Mouse (Mus musculus): ENCODE data around the gene Pex11g.

The Pex11g gene

DNA sequence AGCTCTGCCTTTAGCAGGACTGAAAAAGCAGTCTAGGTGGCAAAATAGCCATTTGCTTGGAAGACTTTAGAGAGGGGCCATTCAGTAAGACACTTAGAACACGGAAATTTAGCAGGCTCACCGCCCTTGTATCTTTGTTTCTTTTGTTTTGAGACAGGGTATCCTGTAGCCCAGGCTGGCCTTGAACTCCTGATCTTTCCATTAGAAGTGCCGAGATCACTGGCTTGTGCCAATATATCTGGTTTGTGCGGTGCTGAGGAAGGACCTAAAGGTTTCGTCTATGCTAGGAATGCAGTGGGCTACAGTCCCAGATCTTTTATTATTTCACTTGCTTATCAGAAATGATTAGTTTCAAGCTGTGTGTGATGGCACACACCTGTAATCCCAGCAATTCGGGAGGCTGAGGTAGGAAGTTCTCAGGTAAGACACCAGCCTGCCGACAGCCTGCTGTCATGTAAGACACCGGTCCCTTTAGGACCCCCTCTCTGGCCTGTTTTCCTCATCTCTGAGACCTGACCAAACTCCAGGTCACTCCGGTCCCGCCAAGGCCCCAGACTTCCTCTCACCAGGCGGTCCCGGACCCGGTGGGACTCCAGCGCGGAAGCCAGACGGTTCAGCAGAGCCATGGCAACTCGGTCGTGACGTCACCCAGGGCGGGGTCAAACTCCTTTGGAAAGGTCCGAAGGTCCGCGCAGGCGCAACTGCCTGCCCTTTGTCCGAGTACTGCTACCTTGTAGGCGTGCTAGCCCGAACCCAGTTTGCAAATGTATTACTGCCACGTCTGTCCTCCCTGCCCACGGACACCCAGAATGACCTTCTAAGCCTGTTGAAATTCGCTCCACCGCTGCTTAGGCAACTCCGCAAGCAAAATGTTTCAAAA, at the start of gene Pex11g:
Gene Pex11g (minus strand): TSS at position 675 of the 880 bp plus-strand sequence.
- peak; percentile 89 to 91 for DNase-seq

DNA sequence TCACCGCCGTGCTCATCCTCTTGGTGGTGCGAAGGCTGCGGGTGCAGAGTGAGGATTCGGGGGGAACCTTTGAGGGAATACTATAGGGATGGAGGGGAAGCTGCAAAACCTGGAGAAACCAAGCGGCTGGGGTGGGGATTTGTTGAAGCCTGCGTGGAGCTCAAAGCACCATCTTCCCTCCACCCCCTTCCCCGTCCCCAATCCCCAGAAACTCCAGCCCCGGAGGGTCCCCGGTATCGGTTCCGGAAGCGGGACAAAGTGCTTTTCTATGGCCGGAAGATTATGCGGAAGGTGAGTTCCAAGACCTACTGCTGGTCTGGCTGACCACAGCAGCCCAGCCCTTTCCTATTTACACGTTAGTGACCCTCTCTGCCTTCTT, 49.6 kb upstream of the Pex11g start:
- DNase-seq: no peak

GRCm38 (mm10) chr8:3516450-3517116, 49.1 kb upstream of the Pex11g start:
- peak; percentile 89 to 92 for DNase-seq

DNA sequence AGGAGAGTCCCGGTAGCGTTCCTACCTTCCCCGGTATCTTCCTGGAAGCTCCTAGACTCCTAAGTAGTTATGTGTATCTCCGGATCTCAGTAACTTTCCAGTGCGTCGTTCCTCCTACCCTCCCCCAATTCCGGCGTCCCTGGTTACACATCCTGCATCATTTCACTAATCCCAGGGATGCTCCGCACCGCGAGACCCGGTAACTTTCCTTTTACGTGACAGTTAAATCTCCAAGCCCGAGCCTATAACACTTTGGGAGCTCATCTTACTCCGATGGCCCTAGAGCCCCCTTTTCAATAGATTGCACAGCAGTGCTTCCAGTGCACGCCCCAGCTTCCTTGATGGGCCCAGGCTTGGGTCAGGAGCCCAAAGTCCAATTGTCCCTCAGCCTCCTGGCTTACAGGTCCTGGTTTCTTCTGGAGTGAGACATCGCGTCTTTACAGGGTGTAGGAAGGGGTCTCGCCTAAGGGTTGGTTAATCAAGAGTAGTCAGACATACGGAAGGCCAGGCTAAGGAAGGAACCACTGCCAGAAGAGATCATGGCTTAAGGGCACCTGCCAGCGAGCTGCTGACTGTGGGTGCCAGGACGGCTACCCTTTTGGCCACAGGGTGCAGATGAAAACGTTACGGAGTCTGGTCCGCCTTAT, 48.4 kb upstream of the Pex11g start:
- peak; percentile 35 for DNase-seq

DNA sequence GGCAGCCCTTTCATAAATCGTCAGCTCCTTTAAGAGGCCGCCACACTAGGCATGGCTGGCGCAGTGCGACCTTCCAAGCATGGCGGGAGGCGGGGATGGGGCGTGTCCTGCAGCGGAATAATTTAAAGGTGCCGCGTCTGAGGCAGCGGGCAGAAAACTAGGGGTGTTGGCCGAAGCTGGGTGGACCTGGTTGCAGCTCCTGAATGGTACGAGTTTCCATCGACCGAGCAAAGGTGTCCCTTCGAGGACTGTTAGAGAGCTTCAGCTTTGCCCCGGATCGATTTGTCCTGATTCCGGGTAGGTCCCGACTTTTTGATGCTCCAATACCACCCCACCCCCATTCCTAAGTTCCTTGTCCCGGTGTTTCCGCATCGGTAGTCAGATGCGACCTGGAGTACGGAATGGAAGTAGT, 47.8 kb upstream of the Pex11g start, which contains the start of gene Pnpla6:
Gene Pnpla6 (plus strand): TSS at position 125 of the 412 bp plus-strand sequence.
- DNase-seq: peak; percentile 85 to 87

GRCm38 (mm10) chr8:3514681-3515247, 47.3 kb upstream of the Pex11g start:
- DNase-seq: no peak

DNA sequence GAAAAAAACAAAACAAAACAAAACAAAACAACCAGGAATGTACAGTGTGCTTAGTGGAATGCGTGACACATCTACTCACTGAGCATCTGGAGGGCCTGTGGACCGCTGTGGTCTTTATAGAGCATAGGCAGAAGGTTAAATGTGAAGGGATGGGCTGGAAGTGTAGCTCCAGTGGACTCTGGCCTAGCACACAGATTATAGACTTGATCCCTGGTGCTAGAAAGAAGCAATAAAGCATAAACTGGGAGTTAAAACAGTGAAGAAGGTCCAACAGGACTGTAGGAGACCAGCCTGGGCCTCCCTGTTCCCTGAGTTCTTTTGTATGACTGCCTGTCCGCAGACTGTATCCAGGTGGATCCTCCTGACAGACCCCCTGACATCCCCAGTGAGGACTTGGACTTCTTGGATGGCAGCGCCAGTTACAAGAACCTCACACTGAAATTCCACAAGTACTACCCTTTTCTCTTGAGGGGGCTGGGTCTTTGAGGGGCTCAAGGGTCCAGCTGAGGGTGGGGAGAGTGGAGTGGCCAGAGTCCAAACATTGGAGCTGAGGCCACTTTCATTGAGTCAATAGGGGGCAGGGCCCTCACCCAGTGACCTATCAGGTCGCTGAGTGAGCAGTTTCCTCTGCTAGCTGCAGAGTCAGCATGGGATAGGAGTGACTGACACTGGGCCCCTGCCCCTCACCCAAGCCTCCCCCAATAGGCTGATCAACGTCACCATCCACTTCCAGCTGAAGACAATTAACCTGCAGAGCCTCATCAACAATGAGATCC, 40.7 kb upstream of the Pex11g start:
- no peak for DNase-seq

DNA sequence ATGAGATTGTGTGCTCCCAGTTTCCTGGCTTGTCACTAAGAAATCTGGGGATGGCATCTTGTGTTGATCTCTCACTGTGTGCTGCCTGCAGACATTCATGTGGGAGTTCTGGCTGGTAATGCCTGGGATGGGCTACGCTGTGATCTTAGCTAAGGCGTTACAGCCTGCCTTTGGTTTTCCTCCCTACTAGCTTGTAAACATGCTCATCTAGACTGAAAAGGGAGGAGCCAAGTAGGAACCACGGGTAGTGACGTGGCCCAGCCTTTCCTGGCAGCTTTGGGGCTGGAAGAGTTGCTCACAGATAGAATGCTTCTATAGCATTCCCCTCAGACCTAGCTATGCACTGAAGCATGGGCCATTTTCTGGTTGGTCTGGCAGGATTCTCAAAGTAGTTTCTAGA, 34.7 kb upstream of the Pex11g start:
- DNase-seq: no peak

DNA sequence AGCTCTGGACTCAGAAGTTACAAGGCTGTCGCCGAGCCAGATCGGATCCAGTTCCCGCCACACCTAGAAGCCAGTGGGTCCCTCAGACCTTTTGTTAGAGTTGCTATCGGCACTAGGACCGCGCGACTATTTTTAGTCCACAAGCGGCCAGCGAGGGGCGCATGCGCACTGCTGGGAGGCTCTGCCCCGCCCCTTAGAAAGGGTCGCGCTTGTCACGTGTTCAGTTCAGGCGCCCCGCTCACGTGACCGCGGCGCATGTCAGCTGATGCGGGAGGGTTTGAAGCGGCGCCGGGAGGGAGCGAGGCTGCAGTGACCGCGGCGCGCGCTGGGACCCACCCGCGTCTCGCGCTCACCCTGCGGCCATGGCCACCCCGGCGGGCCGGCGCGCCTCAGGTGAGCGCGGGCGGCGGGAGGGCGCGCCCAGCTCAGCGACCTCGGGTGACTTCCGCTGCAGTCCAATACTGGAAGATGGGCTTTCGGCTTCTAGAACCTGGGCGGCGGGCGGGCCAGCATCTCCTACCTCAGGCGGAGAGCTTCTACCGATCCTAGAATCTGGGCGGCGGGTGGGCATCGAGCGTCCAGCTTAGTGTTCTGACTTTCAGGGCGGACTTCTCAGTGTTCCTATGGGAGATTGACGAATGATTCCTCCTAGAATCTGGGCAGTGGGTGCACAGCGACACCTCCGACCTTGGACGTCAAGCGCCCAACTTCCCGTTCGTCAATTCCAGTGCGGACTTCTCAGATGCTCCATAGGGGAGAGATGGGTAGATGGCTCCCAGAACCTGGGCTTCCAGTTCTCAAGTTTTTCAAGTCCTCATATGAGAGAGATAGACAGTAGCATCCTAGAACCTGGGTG, 33.0 kb upstream of the Pex11g start, which contains the start of gene Mcoln1:
Gene Mcoln1 (plus strand): TSS at position 223 of the 856 bp plus-strand sequence.
- DNase-seq: peak; percentile 97 to 98

- DNase-seq: no peak
These were observed 32.3 kb upstream of the Pex11g start for GRCm38 (mm10) chr8:3499751-3500150.

DNA sequence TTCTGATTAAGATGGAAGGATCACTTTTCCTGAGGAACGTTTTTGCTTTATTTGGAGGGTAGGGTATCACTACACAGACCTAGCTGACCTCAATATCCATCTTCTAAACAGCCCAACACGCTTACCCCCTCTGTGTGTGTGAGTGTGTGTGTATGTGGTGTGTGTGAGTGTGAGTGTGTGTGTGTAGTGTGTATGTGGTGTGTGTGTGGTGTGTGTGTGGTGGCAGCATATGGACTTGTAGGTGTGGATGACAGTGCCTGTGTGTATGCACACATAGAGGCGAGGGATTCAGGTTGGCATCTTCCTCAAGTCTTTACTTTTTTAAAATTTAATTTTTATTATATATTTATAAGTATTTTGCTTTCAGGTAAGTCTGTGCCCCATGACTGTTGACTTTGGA, 31.1 kb upstream of the Pex11g start:
- DNase-seq: no peak

- DNase-seq: no peak
These were observed 28.9 kb upstream of the Pex11g start for GRCm38 (mm10) chr8:3496428-3496748.

GRCm38 (mm10) chr8:3495578-3496427, 28.3 kb upstream of the Pex11g start:
- no peak for DNase-seq

DNA sequence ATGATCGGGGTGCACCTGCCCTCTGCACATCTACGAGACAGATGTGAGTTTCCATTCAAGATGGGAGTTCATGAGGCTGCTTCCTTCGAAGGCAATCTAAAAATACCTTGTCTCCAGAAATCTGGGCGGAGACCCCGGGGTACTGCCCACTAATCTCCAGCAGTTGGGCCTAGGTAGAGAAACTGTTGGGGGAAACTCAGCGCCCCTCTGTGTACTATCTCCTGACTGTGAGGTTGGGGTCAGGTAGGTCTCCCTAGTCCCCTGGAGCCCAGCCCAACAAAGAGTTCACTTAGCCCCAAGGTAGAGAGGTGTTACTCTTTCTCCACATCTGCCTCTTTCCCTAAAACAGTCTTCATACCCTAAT, 26.3 kb upstream of the Pex11g start:
- DNase-seq: no peak

DNA sequence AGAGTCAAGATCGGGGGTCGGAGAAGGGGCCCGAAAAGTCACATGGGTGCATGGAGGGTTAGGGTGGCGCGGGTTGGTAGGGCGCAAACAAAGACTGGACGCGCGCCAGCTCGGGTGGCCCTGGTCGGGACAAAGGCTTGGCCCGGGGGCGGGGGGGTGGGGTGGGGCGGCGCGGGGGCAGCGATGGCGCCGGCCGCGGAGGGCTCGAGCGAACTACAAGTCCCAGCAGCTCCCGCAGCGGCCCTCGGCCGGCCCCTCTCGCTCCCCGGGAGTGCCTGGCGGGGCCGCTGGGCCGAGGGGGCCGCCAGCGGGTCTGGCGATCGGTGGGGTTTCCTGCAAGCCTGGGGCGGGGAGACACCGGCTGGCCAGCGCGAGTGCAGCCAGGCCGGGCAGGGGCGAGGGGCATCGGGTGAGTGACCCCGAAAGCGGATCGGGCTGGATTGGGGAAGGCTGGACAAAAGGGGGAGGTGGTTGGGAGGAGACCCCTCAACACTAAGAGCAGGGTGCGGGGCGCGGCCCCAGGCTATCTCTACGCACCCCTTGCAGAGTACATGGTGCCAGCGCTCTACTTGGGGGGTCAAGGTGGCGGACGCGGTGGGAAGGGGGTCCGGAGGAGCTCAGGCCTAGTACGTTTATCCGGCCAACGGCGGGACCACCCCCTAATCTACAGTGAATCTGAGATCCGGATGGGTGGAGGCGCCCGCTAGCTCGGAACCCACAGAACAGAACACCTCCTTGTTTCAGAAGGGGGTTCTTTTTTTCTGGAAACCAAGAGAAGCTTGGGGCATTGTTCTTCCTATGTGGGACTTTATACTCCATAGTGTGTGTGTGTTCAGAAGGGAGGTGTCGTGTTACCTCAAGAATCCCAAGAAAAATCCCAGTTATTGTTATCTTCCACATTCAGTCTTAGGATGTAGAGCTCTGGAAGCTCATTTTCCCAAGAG, 25.7 kb upstream of the Pex11g start, which contains the start of gene Zfp358:
Gene Zfp358 (plus strand): TSS at position 238 of the 944 bp plus-strand sequence.
- peak; percentile 70 to 80 for DNase-seq

DNA sequence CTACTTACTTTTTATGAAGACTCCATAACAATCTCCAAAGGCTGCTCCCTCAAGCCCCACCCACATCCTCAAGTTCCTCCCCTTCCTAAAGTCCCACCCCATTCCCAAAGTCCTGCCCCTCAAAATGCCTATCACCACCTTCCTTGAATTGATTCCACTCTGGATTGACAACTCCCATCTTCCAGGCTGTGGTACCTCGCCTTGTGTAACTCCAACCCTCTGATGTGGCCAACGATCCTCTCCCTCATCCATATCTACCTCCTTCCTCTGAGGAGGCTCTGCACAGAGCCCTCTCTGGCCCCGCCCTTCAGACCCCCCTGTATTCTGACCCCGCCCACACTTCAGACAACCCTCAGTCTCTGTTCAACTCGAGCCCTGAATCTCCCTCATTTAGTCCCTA, 17.7 kb upstream of the Pex11g start:
- DNase-seq: no peak

DNA sequence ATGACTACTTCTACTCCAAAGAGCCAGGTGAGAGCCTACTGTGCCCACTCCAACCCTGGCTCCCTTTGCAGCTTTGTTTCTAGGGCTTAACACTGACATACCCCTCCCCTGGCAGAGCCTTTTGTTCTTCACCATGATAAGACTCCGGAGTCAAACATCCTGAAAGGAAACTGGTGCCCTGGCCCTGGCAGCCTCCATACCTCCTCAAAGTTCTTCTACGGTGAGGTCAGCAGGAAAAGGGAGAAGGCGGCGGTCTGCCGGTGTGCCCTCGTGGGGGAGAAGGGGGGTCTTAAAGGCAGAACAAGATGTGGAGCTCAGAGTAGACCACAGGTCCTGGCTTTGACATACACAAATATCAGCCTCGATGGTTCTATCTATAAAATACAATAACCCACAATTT, 16.1 kb upstream of the Pex11g start:
- no peak for DNase-seq

- DNase-seq: no peak
These were observed 14.8 kb upstream of the Pex11g start for GRCm38 (mm10) chr8:3482240-3482740.

DNA sequence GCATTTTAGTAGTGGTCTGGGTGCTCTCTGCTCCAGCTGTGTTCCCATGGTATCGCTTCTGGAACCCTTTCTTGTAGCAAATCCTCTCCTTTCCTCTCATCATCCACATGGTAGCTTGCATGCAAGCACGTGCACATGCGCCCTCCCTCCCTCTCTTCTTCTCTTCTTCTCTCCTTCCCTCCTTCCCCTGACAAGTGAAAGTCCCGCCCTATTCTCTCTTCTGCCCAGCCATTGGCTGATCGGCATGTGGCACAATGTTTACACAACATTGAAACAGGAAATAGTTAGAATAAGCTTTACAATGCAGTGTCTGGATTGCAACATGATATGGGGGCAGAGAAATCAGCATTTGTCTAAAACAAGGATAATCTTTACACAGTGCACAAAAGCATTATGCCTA, 14.1 kb upstream of the Pex11g start:
- DNase-seq: no peak

Measured in thymus, postnatal 36 days (tissue).